Mouse (Mus musculus): ENCODE data around the gene Fndc7.

GRCm38 (mm10) chr3:108846616-108847015 is 43.2 kb downstream of the Fndc7 start:
- TF ChIP-seq POLR2A (IDR thresholded peaks at IDR 0.05; ENCODE audit: insufficient read length, low read depth) (no peak), MYOG (IDR thresholded peaks at IDR 0.05; ENCODE audit: control insufficient read depth in 1 of 3, insufficient read depth in 1 of 3, insufficient read length in 2 of 3, low read depth in 2 of 3) (no peak), SRF (IDR thresholded peaks at IDR 0.05; ENCODE audit: control insufficient read depth, insufficient read length, low read depth) (no peak), E2F4 (IDR thresholded peaks at IDR 0.05; ENCODE audit: insufficient read depth) (no peak), MAX (IDR thresholded peaks at IDR 0.05; ENCODE audit: low read depth) (no peak), MYOD1 (IDR thresholded peaks at IDR 0.05; ENCODE audit: control insufficient read depth in 1 of 3, insufficient read length in 2 of 3, low read depth in 2 of 3) (no peak), REST (IDR thresholded peaks at IDR 0.05; ENCODE audit: insufficient read depth, insufficient read length) (no peak), TCF3 (IDR thresholded peaks at IDR 0.05; ENCODE audit: insufficient read length, low read depth) (no peak), USF1 (IDR thresholded peaks at IDR 0.05; ENCODE audit: low read depth) (no peak), TCF12 (IDR thresholded peaks at IDR 0.05; ENCODE audit: insufficient read depth, poor library complexity, severe bottlenecking) (no peak)
